Mouse (Mus musculus): ENCODE results near the gene Cd8b1.

DNA sequence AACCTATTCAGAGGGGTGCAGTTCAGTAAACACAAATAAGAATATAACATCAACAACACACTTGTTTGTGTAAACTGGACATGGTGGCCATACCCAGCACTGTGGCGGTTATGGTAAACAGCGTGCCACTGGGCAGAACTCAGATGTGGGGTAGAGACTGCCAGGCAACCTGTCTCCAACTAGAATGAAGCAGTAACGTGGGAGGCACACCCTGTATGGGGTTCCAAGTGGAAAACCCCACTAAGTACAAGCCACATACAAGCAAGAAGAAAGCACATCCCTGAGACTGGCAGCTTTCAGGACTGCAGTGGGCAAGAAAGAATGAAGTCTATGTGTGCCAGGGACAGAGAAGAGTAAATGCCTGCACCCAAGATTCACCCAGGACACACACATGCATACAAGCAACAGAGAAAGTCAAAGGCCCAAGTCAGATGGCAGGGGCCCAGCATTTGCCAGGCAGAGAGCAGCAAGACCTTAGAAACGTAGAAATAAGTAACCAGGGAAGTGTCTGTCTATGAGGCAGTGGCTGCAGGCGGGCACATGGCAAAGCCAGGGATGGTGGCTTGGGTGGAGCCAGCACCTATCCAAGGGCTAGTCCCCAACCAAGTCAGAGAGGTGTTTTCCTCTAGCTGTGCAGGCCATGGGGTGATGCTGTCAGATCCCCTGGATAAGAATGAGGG is 49.6 kb downstream of the Cd8b1 start:
- TF ChIP-seq CTCF (IDR thresholded peaks at IDR 0.05), result no peak
- TF ChIP-seq EP300 (IDR thresholded peaks at IDR 0.05), result no peak

All from lung, postnatal 0 days (tissue).